Mouse (Mus musculus) spleen, adult 2 months (tissue): ENCODE measurements around the gene Olfr530.

ENCODE experiments used
- CTCF ChIP-seq: fragments of 200-500 bp; IDR thresholded peaks from 2 replicates; pipeline ENCODE4 v1.5.1; 2011; ENCODE audit warnings: mild to moderate bottlenecking, inconsistent platforms; ENCODE audit not compliant: insufficient read depth, insufficient read length, insufficient replicate concordance; ENCODE audit errors: extremely low read depth
- POLR2A ChIP-seq: fragments of 200-500 bp; IDR thresholded peaks from 2 replicates; pipeline ENCODE4 v1.6.1; 2011; ENCODE audit warnings: low read depth, low read length, inconsistent platforms

DNA sequence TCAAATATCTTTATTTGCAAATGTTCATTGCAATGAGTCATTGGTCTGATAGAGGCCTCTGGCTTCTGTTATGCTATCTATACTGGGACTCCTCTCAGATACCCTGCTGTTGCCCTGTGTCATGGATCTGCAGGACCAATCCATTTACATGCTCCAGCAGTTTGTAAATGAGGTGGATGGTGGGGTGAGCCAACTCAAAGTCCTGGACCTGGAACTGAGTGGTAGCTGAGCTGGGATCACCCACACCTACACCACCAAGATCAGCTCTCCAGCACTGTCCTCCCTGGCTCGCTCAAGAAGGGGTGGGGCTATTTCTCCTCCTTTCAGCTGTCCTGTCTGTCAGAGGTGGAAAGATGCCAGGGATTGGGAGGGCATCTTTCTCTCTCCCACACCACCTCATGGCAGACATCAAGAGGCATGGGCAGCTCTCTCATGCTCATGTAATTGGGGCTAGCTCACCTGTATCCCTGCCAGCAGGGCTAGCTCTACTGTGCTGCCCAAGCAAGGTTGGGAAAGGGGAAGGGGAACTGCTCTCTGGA is 46.3 kb downstream of the Olfr530 start:
- TF ChIP-seq CTCF (no peak), POLR2A (no peak)
